Mouse (Mus musculus) neural tube, embryonic 15.5 days (tissue): ENCODE measurements around the gene Agxt. TPM values are rescaled to one million over a fixed set of nuclear protein-coding genes. Genes with fewer than 3 reads are reported as not detected.

Source experiments
- ATAC-seq: fragments of 200-750 bp; cut with Nextera tagmentation; 2 replicates; pipeline ENCODE4 v1.8.0; 2017; ENCODE audit warnings: mild to moderate bottlenecking, moderate TSS enrichment, moderate library complexity; ENCODE audit not compliant: low FRiP score
- H3K27ac ChIP-seq: fragments of 300-500 bp; sonication (generic); replicated peaks from 2 replicates; pipeline ENCODE4 v1.5.1; 2015; ENCODE audit warnings: mild to moderate bottlenecking, inconsistent platforms
- H3K27me3 ChIP-seq: fragments of 300-500 bp; sonication (generic); replicated peaks from 2 replicates; pipeline ENCODE4 v1.6.1; 2015; ENCODE audit warnings: inconsistent platforms
- H3K36me3 ChIP-seq: fragments of 300-500 bp; sonication (generic); 2 replicates; pipeline ENCODE4 v1.6.1; 2015; ENCODE audit warnings: inconsistent platforms
- H3K4me1 ChIP-seq: fragments of 300-500 bp; sonication (generic); 2 replicates; pipeline ENCODE4 v1.6.1; 2015; ENCODE audit warnings: inconsistent platforms
- H3K4me2 ChIP-seq: fragments of 300-500 bp; sonication (generic); 2 replicates; pipeline ENCODE4 v1.6.1; 2015; ENCODE audit warnings: inconsistent platforms, mild to moderate bottlenecking, moderate library complexity
- H3K4me3 ChIP-seq: fragments of 300-500 bp; sonication (generic); replicated peaks from 2 replicates; pipeline ENCODE4 v1.5.1; 2015; ENCODE audit warnings: mild to moderate bottlenecking, inconsistent platforms
- H3K9ac ChIP-seq: fragments of 300-500 bp; sonication (generic); replicated peaks from 2 replicates; pipeline ENCODE4 v1.6.1; 2015; ENCODE audit warnings: mild to moderate bottlenecking, inconsistent platforms
- H3K9me3 ChIP-seq: fragments of 300-500 bp; sonication (generic); replicated peaks from 2 replicates; pipeline ENCODE4 v1.6.1; 2016; ENCODE audit warnings: inconsistent platforms
- WGBS: fragments of 180-500 bp; shearing (Covaris S2); methylation state at CpG from one replicate; pipeline ENCODE4 v1.1.7; 2015; ENCODE audit warnings: mixed read lengths; 5-methylcytosine and 5-hydroxymethylcytosine counted together
- polyA plus RNA-seq: library from polyadenylated mRNA; unstranded; fragments of >200 nt; fragmentation: Nextera tagmentation; extraction: Ambion mirVana; gene quantifications from 2 replicates; pipeline ENCODE4 v1.2.1, GENCODE M21; 2015

The Agxt gene
- polyA plus RNA-seq, 1 experiment from 2014 or later = not detected

GRCm38 (mm10) chr1:93158916-93159315, 23.9 kb downstream of the Agxt start:
- WGBS = 92% methylated on average over 8 of the region's 8 CpGs
- Histone ChIP-seq H3K4me1 (no peaks in the 10 kb centered on the region), H3K4me2 (no peak overlapping the region), H3K9ac (no peak overlapping the region), H3K27me3 (no peaks in the 10 kb centered on the region), H3K4me3 (no peak overlapping the region), H3K36me3 (no peaks in the 10 kb centered on the region), H3K27ac (no peak overlapping the region), H3K9me3 (no peaks in the 10 kb centered on the region)
- no peak for ATAC-seq

GRCm38 (mm10) chr1:93159566-93160500, 24.8 kb downstream of the Agxt start:
- 79% methylated on average over 21 of the region's 21 CpGs for WGBS
- H3K36me3 ChIP-seq = no peaks in the 10 kb centered on the region
- H3K4me2 ChIP-seq = no peak overlapping the region
- H3K4me3 ChIP-seq = no peak overlapping the region
- no peaks in the 10 kb centered on the region for H3K27me3 ChIP-seq
- H3K4me1 ChIP-seq = no peaks in the 10 kb centered on the region
- H3K9ac ChIP-seq = no peak overlapping the region
- no peak for ATAC-seq
- no peaks in the 10 kb centered on the region for H3K9me3 ChIP-seq
- H3K27ac ChIP-seq = no peak overlapping the region

- H3K27me3 ChIP-seq = no peaks in the 10 kb centered on the region
- no peak within 1 kb of the TSS for H3K4me2 ChIP-seq
- no peak within 1 kb of the TSS for H3K9ac ChIP-seq
- no peak for ATAC-seq
- H3K4me3 ChIP-seq = no peak within 1 kb of the TSS
- H3K36me3 ChIP-seq = no peaks in the 10 kb centered on the region
- no peak within 1 kb of the TSS for H3K27ac ChIP-seq
- no peaks in the 10 kb centered on the region for H3K4me1 ChIP-seq
- no peaks in the 10 kb centered on the region for H3K9me3 ChIP-seq
- 82% methylated on average over 8 of the region's 8 CpGs for whole genome bisulfite sequencing
Measured at GRCm38 (mm10) chr1:93160501-93161133, 25.6 kb downstream of the Agxt start, which contains the start of gene 2310007B03Rik. 2310007B03Rik (minus strand) TSS chr1:93160948.

- no peak overlapping the region for H3K9ac ChIP-seq
- no peaks in the 10 kb centered on the region for H3K9me3 ChIP-seq
- no peaks in the 10 kb centered on the region for H3K4me1 ChIP-seq
- no peak overlapping the region for H3K4me2 ChIP-seq
- H3K27me3 ChIP-seq = no peaks in the 10 kb centered on the region
- H3K27ac ChIP-seq = no peak overlapping the region
- no peaks in the 10 kb centered on the region for H3K36me3 ChIP-seq
- WGBS = 81% methylated on average over 8 of the region's 8 CpGs
- no peak overlapping the region for H3K4me3 ChIP-seq
- no peak for ATAC-seq
Measured at GRCm38 (mm10) chr1:93161350-93161749, 26.3 kb downstream of the Agxt start.

- 83% methylated on average over 10 of the region's 10 CpGs for WGBS
- H3K4me1 ChIP-seq = no peaks in the 10 kb centered on the region
- H3K4me3 ChIP-seq = no peak overlapping the region
- H3K9ac ChIP-seq = no peak overlapping the region
- no peak overlapping the region for H3K27ac ChIP-seq
- no peak overlapping the region for H3K4me2 ChIP-seq
- no peaks in the 10 kb centered on the region for H3K27me3 ChIP-seq
- no peaks in the 10 kb centered on the region for H3K36me3 ChIP-seq
- no peak for ATAC-seq
- H3K9me3 ChIP-seq = no peaks in the 10 kb centered on the region
Measured at GRCm38 (mm10) chr1:93161921-93162320, 26.9 kb downstream of the Agxt start.

- Histone ChIP-seq H3K4me1 (no peaks in the 10 kb centered on the region), H3K36me3 (no peaks in the 10 kb centered on the region), H3K27ac (no peak overlapping the region), H3K9me3 (no peaks in the 10 kb centered on the region), H3K9ac (no peak overlapping the region), H3K27me3 (no peaks in the 10 kb centered on the region), H3K4me2 (no peak overlapping the region), H3K4me3 (no peak overlapping the region)
- WGBS = 82% methylated on average over 7 of the region's 7 CpGs
- no peak for ATAC-seq
Measured at GRCm38 (mm10) chr1:93162588-93162987, 27.5 kb downstream of the Agxt start.

GRCm38 (mm10) chr1:93165447-93165846, 30.4 kb downstream of the Agxt start:
- ATAC-seq = no peak
- WGBS = 87% methylated on average over 9 of the region's 9 CpGs
- no peaks in the 10 kb centered on the region for H3K36me3 ChIP-seq

GRCm38 (mm10) chr1:93166346-93167079, 31.5 kb downstream of the Agxt start:
- Histone ChIP-seq H3K4me3 (no peak overlapping the region), H3K27me3 (no peaks in the 10 kb centered on the region), H3K4me2 (no peak overlapping the region), H3K9me3 (no peaks in the 10 kb centered on the region), H3K27ac (no peak overlapping the region), H3K9ac (no peak overlapping the region), H3K36me3 (no peaks in the 10 kb centered on the region), H3K4me1 (no peaks in the 10 kb centered on the region)
- 89% methylated on average over 11 of the region's 11 CpGs for WGBS
- ATAC-seq = no peak

More at GRCm38 (mm10) chr1:93165447-93165846, 30.4 kb downstream of the Agxt start:
- H3K4me2 ChIP-seq = no peak overlapping the region
- H3K27me3 ChIP-seq = no peaks in the 10 kb centered on the region
- H3K27ac ChIP-seq = no peak overlapping the region
- no peaks in the 10 kb centered on the region for H3K4me1 ChIP-seq
- H3K9ac ChIP-seq = no peak overlapping the region
- H3K9me3 ChIP-seq = no peaks in the 10 kb centered on the region
- H3K4me3 ChIP-seq = no peak overlapping the region

- no peaks in the 10 kb centered on the region for H3K9me3 ChIP-seq
- no peak within 1 kb of the TSS for H3K27ac ChIP-seq
- H3K4me3 ChIP-seq = no peak within 1 kb of the TSS
- no peak within 1 kb of the TSS for H3K9ac ChIP-seq
- no peaks in the 10 kb centered on the region for H3K27me3 ChIP-seq
- H3K4me1 ChIP-seq = no peaks in the 10 kb centered on the region
- WGBS = 52% methylated on average over 10 of the region's 10 CpGs
- H3K4me2 ChIP-seq = no peak within 1 kb of the TSS
- no peak for ATAC-seq
- H3K36me3 ChIP-seq = no peaks in the 10 kb centered on the region
Measured at GRCm38 (mm10) chr1:93168295-93168775, 33.3 kb downstream of the Agxt start, which contains the start of gene Crocc2. Crocc2 (plus strand) TSS chr1:93168725.

GRCm38 (mm10) chr1:93173665-93174064, 38.6 kb downstream of the Agxt start:
- Histone ChIP-seq H3K36me3 (no peaks in the 10 kb centered on the region), H3K9ac (no peak overlapping the region), H3K9me3 (no peaks in the 10 kb centered on the region), H3K4me1 (peaks cover 14% of the 10 kb centered on the region), H3K27me3 (no peaks in the 10 kb centered on the region; the same call in 1 of the 2 replicates), H3K4me2 (no peak overlapping the region), H3K4me3 (no peak overlapping the region), H3K27ac (no peak overlapping the region)
- ATAC-seq = no peak
- 70% methylated on average over 4 of the region's 4 CpGs for WGBS

GRCm38 (mm10) chr1:93174399-93174798, 39.4 kb downstream of the Agxt start:
- Histone ChIP-seq H3K4me1 (peaks cover 14% of the 10 kb centered on the region), H3K9ac (no peak overlapping the region), H3K36me3 (no peaks in the 10 kb centered on the region), H3K9me3 (no peaks in the 10 kb centered on the region), H3K4me3 (no peak overlapping the region), H3K27me3 (no peaks in the 10 kb centered on the region; the same call in 1 of the 2 replicates), H3K4me2 (no peak overlapping the region), H3K27ac (no peak overlapping the region)
- peak; percentile 73; the same call in 1 of the 2 replicates for ATAC-seq
- WGBS = 3% methylated on average over 4 of the region's 4 CpGs
